Mouse (Mus musculus) liver, postnatal 0 days (tissue): ENCODE results near the gene Wnt3a. TPM values are rescaled to one million over a fixed set of nuclear protein-coding genes. Genes with fewer than 3 reads are reported as not detected.

Source experiments
- ATAC-seq: fragments of 200-750 bp; cut with Nextera tagmentation; 2 replicates; pipeline ENCODE4 v1.8.0; 2017; ENCODE audit warnings: mild to moderate bottlenecking, moderate library complexity
- DNase-seq: peaks from one replicate; pipeline ENCODE4 v3.0.0-alpha.2; 2016
- H3K27ac ChIP-seq: fragments of 300-500 bp; sonication (generic); 2 replicates; pipeline ENCODE4 v1.5.1; 2014; ENCODE audit warnings: antibody characterized with exemption, moderate library complexity, mild to moderate bottlenecking, low read depth
- H3K27me3 ChIP-seq: fragments of 300-500 bp; sonication (generic); 2 replicates; pipeline ENCODE4 v1.6.1; 2014; ENCODE audit warnings: low read length, control low read depth, mixed read lengths; ENCODE audit not compliant: insufficient read depth
- H3K36me3 ChIP-seq: fragments of 300-500 bp; sonication (generic); replicated peaks from 2 replicates; pipeline ENCODE4 v1.6.1; 2014; ENCODE audit warnings: mild to moderate bottlenecking, control low read depth, low read length, moderate library complexity, mixed read lengths; ENCODE audit not compliant: insufficient read depth
- H3K4me1 ChIP-seq: fragments of 300-500 bp; sonication (generic); 2 replicates; pipeline ENCODE4 v1.6.1; 2014; ENCODE audit warnings: antibody characterized with exemption, mild to moderate bottlenecking, control low read depth; ENCODE audit not compliant: insufficient read depth
- H3K4me2 ChIP-seq: fragments of 300-500 bp; sonication (generic); 2 replicates; pipeline ENCODE4 v1.6.1; 2014; ENCODE audit warnings: low read depth, mild to moderate bottlenecking, low read length, moderate library complexity, mixed read lengths
- H3K4me3 ChIP-seq: fragments of 300-500 bp; sonication (generic); 2 replicates; pipeline ENCODE4 v1.5.1; 2014; ENCODE audit warnings: low read depth, low read length
- H3K9ac ChIP-seq: fragments of 300-500 bp; sonication (generic); replicated peaks from 2 replicates; pipeline ENCODE4 v1.6.1; 2014; ENCODE audit warnings: mild to moderate bottlenecking, moderate library complexity
- H3K9me3 ChIP-seq: fragments of 300-500 bp; sonication (generic); 2 replicates; pipeline ENCODE4 v1.6.1; 2016; ENCODE audit warnings: mild to moderate bottlenecking, control low read depth, low read length, mixed read lengths
- CTCF ChIP-seq: sonication (generic); IDR thresholded peaks from 2 replicates; pipeline ENCODE4 v1.5.1; 2016; ENCODE audit warnings: antibody characterized with exemption, low read depth
- EP300 ChIP-seq: IDR thresholded peaks from 2 replicates; pipeline ENCODE4 v1.6.1; 2016; ENCODE audit warnings: antibody characterized with exemption, low read depth, mild to moderate bottlenecking
- WGBS: fragments of 180-500 bp; shearing (Covaris S2); extraction: QIAGEN DNeasy Blood & Tissue Kit; methylation state at CpG from one replicate; pipeline ENCODE4 v1.1.7; 2014; ENCODE audit not compliant: insufficient replicate concordance; 5-methylcytosine and 5-hydroxymethylcytosine counted together
- polyA plus RNA-seq: library from polyadenylated mRNA; unstranded; fragments of >200 nt; fragmentation: Nextera tagmentation; extraction: Ambion mirVana; gene quantifications from 2 replicates; pipeline ENCODE4 v1.2.1, GENCODE M21; 2015

Wnt3a gene
- polyA plus RNA-seq, 1 experiment from 2014 or later, result not detected

DNA sequence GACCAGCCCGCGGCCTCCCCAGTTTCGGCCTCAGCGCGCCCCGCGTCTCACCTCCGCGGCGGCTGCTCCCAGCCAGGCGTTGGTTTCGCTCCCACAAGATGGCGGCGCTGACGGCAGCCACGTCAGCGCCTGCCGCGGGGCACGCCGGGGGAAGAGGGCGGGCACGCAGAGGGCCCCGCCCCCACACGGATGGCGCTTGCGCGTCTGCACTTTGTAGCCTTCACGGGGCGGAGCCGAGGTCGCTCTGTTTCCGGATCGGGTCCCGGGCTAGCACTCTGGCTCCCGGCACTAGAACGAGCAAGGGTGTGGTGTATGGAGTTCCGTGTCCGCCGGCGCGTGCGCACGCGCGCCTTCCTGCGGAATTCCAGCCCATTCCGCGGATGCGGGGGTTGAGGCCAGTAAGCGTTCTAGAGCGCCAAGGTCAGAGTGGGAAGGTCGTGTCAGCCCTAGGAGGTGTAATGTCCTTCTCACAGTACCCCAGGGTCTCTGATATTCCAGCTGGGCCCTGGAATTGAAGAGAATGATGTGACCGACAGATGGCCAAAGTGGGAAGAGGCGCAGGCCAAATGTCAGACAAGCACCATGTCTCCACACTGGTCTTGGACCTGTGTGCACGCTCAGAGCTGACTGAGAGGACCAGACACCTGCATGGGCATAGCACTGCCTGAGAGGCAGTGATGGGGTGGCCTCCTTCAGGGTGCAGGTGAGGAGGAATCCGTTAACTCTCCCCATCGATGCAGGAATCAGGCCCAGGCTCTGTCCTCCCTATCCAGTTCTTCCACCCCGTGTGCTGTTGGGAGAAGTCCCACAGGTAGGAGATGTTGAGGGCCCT is 62.2 kb downstream of the Wnt3a start, which contains the start of gene Arf1:
TSS of gene Arf1 (minus strand) at position 149 of the 832 bp plus-strand sequence.
- Histone ChIP-seq H3K36me3 (no peaks in the 10 kb centered on the region), H3K4me3 (peak within 1 kb of the TSS; percentile 100), H3K4me2 (peak within 1 kb of the TSS; percentile 87), H3K9me3 (no peaks in the 10 kb centered on the region), H3K9ac (peak within 1 kb of the TSS; percentile 100), H3K4me1 (peaks cover 44% of the 10 kb centered on the region), H3K27me3 (no peaks in the 10 kb centered on the region), H3K27ac (peak within 1 kb of the TSS; percentile 98)
- peak; percentile 97 for DNase-seq
- ATAC-seq, result peak; percentile 94
- no peak for TF ChIP-seq EP300
- no peak for TF ChIP-seq CTCF
- WGBS, result 5% methylated on average over 54 of the region's 59 CpGs

DNA sequence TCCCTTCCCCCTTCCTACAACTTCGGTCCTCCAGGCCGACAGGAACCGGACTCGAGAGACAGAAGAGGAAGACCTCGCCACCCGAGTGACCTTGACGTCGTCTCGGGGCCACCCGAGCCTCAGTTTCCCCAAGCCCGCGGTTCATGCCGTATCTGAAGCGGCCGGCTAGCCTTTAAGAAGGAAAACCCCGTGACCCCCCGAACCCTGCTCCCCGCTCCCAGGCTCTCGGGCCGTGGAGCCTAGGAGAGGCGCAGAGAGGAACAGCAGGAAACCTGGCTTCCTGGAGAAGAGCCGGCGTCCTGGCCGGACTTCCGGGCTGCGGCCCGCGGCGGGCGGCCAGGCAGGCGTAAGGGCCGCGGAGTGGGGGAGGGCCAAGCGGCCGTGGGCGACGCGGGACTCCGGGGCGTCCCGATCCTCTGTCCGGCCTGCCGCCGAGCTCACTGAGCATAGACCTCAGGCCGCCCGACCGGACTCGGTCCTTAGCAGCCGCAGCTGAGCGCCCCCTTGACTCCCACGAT is 62.9 kb downstream of the Wnt3a start:
- peak overlapping the region; percentile 98 for H3K27ac ChIP-seq
- no peaks in the 10 kb centered on the region for H3K36me3 ChIP-seq
- peak overlapping the region; percentile 87 for H3K4me2 ChIP-seq
- peak overlapping the region; percentile 100 for H3K9ac ChIP-seq
- no peaks in the 10 kb centered on the region for H3K27me3 ChIP-seq
- peak; percentile 73 for ATAC-seq
- no peak for DNase-seq
- 1% methylated on average over 46 of the region's 51 CpGs for WGBS
- TF ChIP-seq EP300 (no peak), CTCF (no peak)
- H3K9me3 ChIP-seq, result no peaks in the 10 kb centered on the region
- H3K4me1 ChIP-seq, result peaks cover 50% of the 10 kb centered on the region
- H3K4me3 ChIP-seq, result peak overlapping the region; percentile 100

DNA sequence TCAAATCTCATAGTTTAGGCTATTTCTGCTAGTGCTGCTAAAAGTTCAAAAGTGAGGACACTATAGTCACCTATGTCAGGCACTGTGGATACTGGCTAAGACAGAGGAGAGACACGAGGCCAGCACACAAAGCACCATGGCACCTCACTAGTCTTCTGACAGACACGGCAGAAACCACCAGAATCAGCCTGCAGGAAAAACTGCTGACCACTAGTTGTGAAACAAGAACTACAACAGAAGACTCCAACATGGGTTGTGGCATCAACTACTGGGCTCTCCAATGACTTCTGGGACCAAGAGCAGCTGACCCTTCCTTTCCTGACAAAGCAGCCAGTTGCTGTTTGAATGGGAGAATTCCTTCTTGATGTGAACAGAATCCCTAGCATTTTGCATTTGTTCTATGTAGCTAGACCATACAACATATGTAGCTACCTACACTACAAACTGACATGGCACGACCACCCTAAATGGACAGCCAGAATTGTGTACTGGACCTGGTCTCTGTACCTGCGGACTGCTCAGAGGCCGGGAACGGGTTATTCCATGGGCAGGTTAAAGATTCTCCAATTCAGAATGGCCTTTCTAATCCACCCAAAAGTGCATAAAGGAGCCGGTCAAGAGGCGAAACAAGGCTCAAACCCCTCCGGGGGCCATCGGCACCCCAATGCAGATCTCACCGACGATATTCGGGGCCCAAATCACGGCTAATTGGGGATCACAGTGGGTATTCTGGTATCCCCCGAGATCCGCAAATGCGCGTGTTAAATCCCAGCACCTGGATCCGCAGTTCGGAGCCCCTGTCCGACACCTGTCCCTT is 63.6 kb downstream of the Wnt3a start:
- peak overlapping the region; percentile 100 for H3K9ac ChIP-seq
- DNase-seq, result peak; percentile 34
- 2% methylated on average over 21 of the region's 21 CpGs for WGBS
- H3K4me1 ChIP-seq, result peaks cover 57% of the 10 kb centered on the region
- H3K27me3 ChIP-seq, result no peaks in the 10 kb centered on the region
- peak overlapping the region; percentile 98 for H3K27ac ChIP-seq
- no peaks in the 10 kb centered on the region for H3K9me3 ChIP-seq
- H3K36me3 ChIP-seq, result no peaks in the 10 kb centered on the region
- ATAC-seq, result no peak
- TF ChIP-seq EP300, result no peak
- no peak for TF ChIP-seq CTCF
- peak overlapping the region; percentile 100 for H3K4me3 ChIP-seq
- H3K4me2 ChIP-seq, result peak overlapping the region; percentile 87

- Histone ChIP-seq H3K27me3 (no peaks in the 10 kb centered on the region), H3K27ac (peak overlapping the region; percentile 11), H3K4me2 (peak overlapping the region; percentile 87), H3K9me3 (no peaks in the 10 kb centered on the region), H3K4me1 (peaks cover 64% of the 10 kb centered on the region), H3K4me3 (peak overlapping the region; percentile 100), H3K36me3 (no peaks in the 10 kb centered on the region), H3K9ac (peak overlapping the region; percentile 100)
- ATAC-seq (no peak), DNase-seq (no peak)
- TF ChIP-seq EP300, result no peak
- no peak for TF ChIP-seq CTCF
- 22% methylated on average over 3 of the region's 3 CpGs for WGBS
Measured at GRCm38 (mm10) chr11:59226251-59226650, 64.3 kb downstream of the Wnt3a start.

DNA sequence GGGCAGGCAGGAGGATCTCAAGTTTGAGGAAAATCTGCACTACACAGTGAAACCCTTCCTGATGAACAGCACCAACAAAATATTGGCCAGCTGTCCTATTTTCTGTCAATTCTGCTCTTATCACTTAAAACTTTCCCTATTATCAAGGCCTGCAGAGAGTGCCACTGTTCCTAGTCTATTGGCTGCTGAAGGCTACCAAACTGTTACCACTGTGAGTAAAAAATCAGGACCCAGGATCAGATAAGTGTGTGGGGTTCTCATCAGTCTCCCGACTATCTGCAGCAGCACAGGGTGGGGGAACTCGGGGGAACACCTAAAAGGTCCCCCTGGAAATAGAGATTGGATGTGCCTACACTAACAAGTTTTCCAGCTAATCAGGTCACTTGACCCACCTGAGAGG is 65.4 kb downstream of the Wnt3a start:
- H3K9me3 ChIP-seq, result no peaks in the 10 kb centered on the region
- 22% methylated on average over 2 of the region's 2 CpGs for WGBS
- ATAC-seq, result no peak
- peak overlapping the region; percentile 46; the same call in 1 of the 2 replicates for H3K27ac ChIP-seq
- H3K36me3 ChIP-seq, result peaks cover 3% of the 10 kb centered on the region; the same call in 1 of the 2 replicates
- peak overlapping the region; percentile 87 for H3K4me2 ChIP-seq
- H3K4me3 ChIP-seq, result peak overlapping the region; percentile 100
- peak overlapping the region; percentile 18; the same call in 1 of the 2 replicates for H3K9ac ChIP-seq
- no peak for DNase-seq
- TF ChIP-seq EP300 (no peak), CTCF (no peak)
- peaks cover 71% of the 10 kb centered on the region for H3K4me1 ChIP-seq
- H3K27me3 ChIP-seq, result no peaks in the 10 kb centered on the region
